Mouse (Mus musculus) limb, embryonic 15.5 days (tissue): ENCODE data around the gene Ntn1. TPM values are rescaled to one million over a fixed set of nuclear protein-coding genes. Genes with fewer than 3 reads are reported as not detected.

Experiments used
- ATAC-seq: fragments of 200-750 bp; cut with Nextera tagmentation; 2 replicates; pipeline ENCODE4 v1.8.0; 2017; ENCODE audit warnings: low read depth, moderate TSS enrichment; ENCODE audit not compliant: insufficient number of reproducible peaks, low FRiP score, low TSS enrichment
- H3K27ac ChIP-seq: fragments of 300-500 bp; sonication (generic); 2 replicates; pipeline ENCODE4 v1.5.1; 2015; ENCODE audit warnings: moderate library complexity, mild to moderate bottlenecking, inconsistent platforms
- H3K27me3 ChIP-seq: fragments of 300-500 bp; sonication (generic); 2 replicates; pipeline ENCODE4 v1.6.1; 2015; ENCODE audit warnings: inconsistent platforms
- H3K36me3 ChIP-seq: fragments of 300-500 bp; sonication (generic); 2 replicates; pipeline ENCODE4 v1.6.1; 2015; ENCODE audit warnings: inconsistent platforms
- H3K4me1 ChIP-seq: fragments of 300-500 bp; sonication (generic); 2 replicates; pipeline ENCODE4 v1.6.1; 2015; ENCODE audit warnings: inconsistent platforms
- H3K4me2 ChIP-seq: fragments of 300-500 bp; sonication (generic); 2 replicates; pipeline ENCODE4 v1.6.1; 2015; ENCODE audit warnings: mild to moderate bottlenecking, inconsistent platforms
- H3K4me3 ChIP-seq: fragments of 300-500 bp; sonication (generic); 2 replicates; pipeline ENCODE4 v1.5.1; 2015; ENCODE audit warnings: mild to moderate bottlenecking, inconsistent platforms
- H3K9ac ChIP-seq: fragments of 300-500 bp; sonication (generic); 2 replicates; pipeline ENCODE4 v1.6.1; 2015; ENCODE audit warnings: inconsistent platforms
- H3K9me3 ChIP-seq: fragments of 300-500 bp; sonication (generic); 2 replicates; pipeline ENCODE4 v1.6.1; 2016; ENCODE audit warnings: inconsistent platforms
- WGBS: fragments of 180-500 bp; shearing (Covaris S2); methylation state at CpG from one replicate; pipeline ENCODE4 v1.1.7; 2015; 5-methylcytosine and 5-hydroxymethylcytosine counted together
- polyA plus RNA-seq: library from polyadenylated mRNA; unstranded; fragments of >200 nt; fragmentation: Nextera tagmentation; extraction: Ambion mirVana; gene quantifications from 2 replicates; pipeline ENCODE4 v1.2.1, GENCODE M21; 2015

Ntn1 gene
- polyA plus RNA-seq, 1 experiment from 2014 or later = 9.0 TPM

GRCm38 (mm10) chr11:68404185-68404584, 3.6 kb upstream of the Ntn1 start:
- no peak for ATAC-seq
- H3K4me1 ChIP-seq = peaks cover 16% of the 10 kb centered on the region
- 48% methylated on average over 4 of the region's 4 CpGs for WGBS
- no peak overlapping the region for H3K9ac ChIP-seq
- peaks cover 36% of the 10 kb centered on the region for H3K27me3 ChIP-seq
- no peaks in the 10 kb centered on the region for H3K9me3 ChIP-seq
- no peak overlapping the region for H3K4me2 ChIP-seq
- H3K36me3 ChIP-seq = no peaks in the 10 kb centered on the region
- no peak overlapping the region for H3K27ac ChIP-seq
- H3K4me3 ChIP-seq = no peak overlapping the region

GRCm38 (mm10) chr11:68401428-68401827, 805 bp upstream of the Ntn1 start:
- no peaks in the 10 kb centered on the region for H3K9me3 ChIP-seq
- H3K4me3 ChIP-seq = no peak overlapping the region
- peaks cover 16% of the 10 kb centered on the region for H3K4me1 ChIP-seq
- ATAC-seq = no peak
- H3K4me2 ChIP-seq = no peak overlapping the region
- no peaks in the 10 kb centered on the region for H3K36me3 ChIP-seq
- H3K27ac ChIP-seq = no peak overlapping the region
- WGBS = 36% methylated on average over 5 of the region's 5 CpGs
- H3K27me3 ChIP-seq = peaks cover 63% of the 10 kb centered on the region
- H3K9ac ChIP-seq = no peak overlapping the region

- Histone ChIP-seq H3K9me3 (no peaks in the 10 kb centered on the region), H3K27ac (no peak overlapping the region), H3K4me1 (peaks cover 16% of the 10 kb centered on the region), H3K4me2 (peak overlapping the region; percentile 98), H3K27me3 (peaks cover 76% of the 10 kb centered on the region), H3K4me3 (peak overlapping the region; percentile 48), H3K9ac (0 out of 2 replicates have a peak overlapping the region, but pooled peaks have one; percentile 37), H3K36me3 (no peaks in the 10 kb centered on the region)
- WGBS = under 1% methylated on average over 56 of the region's 57 CpGs
- no peak; the same call in 1 of the 2 replicates for ATAC-seq
These were observed 477 bp downstream of the Ntn1 start for GRCm38 (mm10) chr11:68400021-68400671.

- ATAC-seq = no peak
- WGBS = 1% methylated on average over 45 of the region's 47 CpGs
These were observed 1.0 kb downstream of the Ntn1 start for GRCm38 (mm10) chr11:68399548-68400020.

GRCm38 (mm10) chr11:68398891-68399547, 1.6 kb downstream of the Ntn1 start:
- WGBS = 18% methylated on average over 24 of the region's 24 CpGs
- peaks cover 87% of the 10 kb centered on the region for H3K27me3 ChIP-seq
- H3K4me3 ChIP-seq = peak overlapping the region; percentile 48
- ATAC-seq = no peak
- H3K4me2 ChIP-seq = peak overlapping the region; percentile 98
- H3K9me3 ChIP-seq = no peaks in the 10 kb centered on the region
- no peak overlapping the region for H3K27ac ChIP-seq
- 0 out of 2 replicates have a peak overlapping the region, but pooled peaks have one; percentile 37 for H3K9ac ChIP-seq
- peaks cover 16% of the 10 kb centered on the region for H3K4me1 ChIP-seq
- no peaks in the 10 kb centered on the region for H3K36me3 ChIP-seq

More at GRCm38 (mm10) chr11:68399548-68400020, 1.0 kb downstream of the Ntn1 start:
- no peaks in the 10 kb centered on the region for H3K36me3 ChIP-seq
- no peak overlapping the region for H3K27ac ChIP-seq
- peak overlapping the region; percentile 48 for H3K4me3 ChIP-seq
- H3K9ac ChIP-seq = 0 out of 2 replicates have a peak overlapping the region, but pooled peaks have one; percentile 37
- no peaks in the 10 kb centered on the region for H3K9me3 ChIP-seq
- H3K4me2 ChIP-seq = peak overlapping the region; percentile 98
- peaks cover 16% of the 10 kb centered on the region for H3K4me1 ChIP-seq
- H3K27me3 ChIP-seq = peaks cover 82% of the 10 kb centered on the region

- Histone ChIP-seq H3K9me3 (no peaks in the 10 kb centered on the region), H3K4me1 (peaks cover 14% of the 10 kb centered on the region), H3K4me3 (no peak overlapping the region), H3K27ac (no peak overlapping the region), H3K9ac (no peak overlapping the region), H3K36me3 (no peaks in the 10 kb centered on the region), H3K27me3 (peaks cover 93% of the 10 kb centered on the region), H3K4me2 (no peak overlapping the region)
- WGBS = 53% methylated on average over 5 of the region's 5 CpGs
- ATAC-seq = no peak
These were observed 5.1 kb downstream of the Ntn1 start for GRCm38 (mm10) chr11:68395546-68395945.

- Histone ChIP-seq H3K4me2 (no peak overlapping the region), H3K4me3 (no peak overlapping the region), H3K9ac (no peak overlapping the region), H3K4me1 (peaks cover 8% of the 10 kb centered on the region), H3K9me3 (no peaks in the 10 kb centered on the region), H3K27ac (no peak overlapping the region), H3K27me3 (peaks cover 89% of the 10 kb centered on the region), H3K36me3 (no peaks in the 10 kb centered on the region)
- no peak for ATAC-seq
- 45% methylated on average over 4 of the region's 4 CpGs for WGBS
These were observed 5.9 kb downstream of the Ntn1 start for GRCm38 (mm10) chr11:68394749-68395148.

GRCm38 (mm10) chr11:68393897-68394490, 6.6 kb downstream of the Ntn1 start:
- H3K4me3 ChIP-seq = no peak overlapping the region
- no peak for ATAC-seq
- 54% methylated on average over 2 of the region's 2 CpGs for WGBS
- H3K4me2 ChIP-seq = no peak overlapping the region
- H3K27me3 ChIP-seq = peaks cover 90% of the 10 kb centered on the region
- H3K27ac ChIP-seq = no peak overlapping the region
- H3K36me3 ChIP-seq = no peaks in the 10 kb centered on the region
- no peak overlapping the region for H3K9ac ChIP-seq
- no peaks in the 10 kb centered on the region for H3K9me3 ChIP-seq
- H3K4me1 ChIP-seq = 0 out of 2 replicates have a peak, but pooled peaks cover 2% of the 10 kb centered on the region

- Histone ChIP-seq H3K4me2 (no peak overlapping the region), H3K36me3 (no peaks in the 10 kb centered on the region), H3K4me1 (peaks cover 18% of the 10 kb centered on the region), H3K4me3 (no peak overlapping the region), H3K9me3 (no peaks in the 10 kb centered on the region), H3K27me3 (peaks cover 88% of the 10 kb centered on the region), H3K9ac (no peak overlapping the region), H3K27ac (no peak overlapping the region)
- ATAC-seq = no peak
- 11% methylated on average over 19 of the region's 19 CpGs for WGBS
These were observed 10.0 kb downstream of the Ntn1 start for GRCm38 (mm10) chr11:68390381-68391287.

- no peak overlapping the region for H3K4me3 ChIP-seq
- H3K9me3 ChIP-seq = no peaks in the 10 kb centered on the region
- H3K36me3 ChIP-seq = no peaks in the 10 kb centered on the region
- no peak overlapping the region for H3K4me2 ChIP-seq
- H3K27me3 ChIP-seq = peaks cover 88% of the 10 kb centered on the region
- no peak overlapping the region for H3K9ac ChIP-seq
- H3K4me1 ChIP-seq = peaks cover 28% of the 10 kb centered on the region
- WGBS = 9% methylated on average over 8 of the region's 8 CpGs
- ATAC-seq = no peak
- H3K27ac ChIP-seq = no peak overlapping the region
These were observed 11.0 kb downstream of the Ntn1 start for GRCm38 (mm10) chr11:68389621-68390020.

GRCm38 (mm10) chr11:68388655-68389015, 12.0 kb downstream of the Ntn1 start:
- no peaks in the 10 kb centered on the region for H3K36me3 ChIP-seq
- H3K9ac ChIP-seq = no peak overlapping the region
- H3K4me1 ChIP-seq = peaks cover 31% of the 10 kb centered on the region
- 33% methylated on average over 1 of the region's 1 CpGs for WGBS
- no peak for ATAC-seq
- no peak overlapping the region for H3K4me2 ChIP-seq
- peaks cover 86% of the 10 kb centered on the region for H3K27me3 ChIP-seq
- H3K27ac ChIP-seq = no peak overlapping the region
- H3K9me3 ChIP-seq = no peaks in the 10 kb centered on the region
- no peak overlapping the region for H3K4me3 ChIP-seq
